Mouse (Mus musculus) lung, adult 18-20 months (tissue): ENCODE measurements at regions not wholly inside any gene's neighbourhood (a gene's known extent, or its start where the extent isn't known, plus 50 kb on each side); places are given as distances from the start of the nearest gene placed in this dataset.
"Not testable (repeated sequence)": the region's sequence is repeated elsewhere in the genome, so short reads cannot be mapped to it uniquely, and the experiment has no call there.

ENCODE experiments used
- DNase-seq, 2 experiments: peaks; one replicate each; pipeline ENCODE4 v3.0.0; 2022; ENCODE audit warnings: mixed read lengths in 2 of 2

DNA sequence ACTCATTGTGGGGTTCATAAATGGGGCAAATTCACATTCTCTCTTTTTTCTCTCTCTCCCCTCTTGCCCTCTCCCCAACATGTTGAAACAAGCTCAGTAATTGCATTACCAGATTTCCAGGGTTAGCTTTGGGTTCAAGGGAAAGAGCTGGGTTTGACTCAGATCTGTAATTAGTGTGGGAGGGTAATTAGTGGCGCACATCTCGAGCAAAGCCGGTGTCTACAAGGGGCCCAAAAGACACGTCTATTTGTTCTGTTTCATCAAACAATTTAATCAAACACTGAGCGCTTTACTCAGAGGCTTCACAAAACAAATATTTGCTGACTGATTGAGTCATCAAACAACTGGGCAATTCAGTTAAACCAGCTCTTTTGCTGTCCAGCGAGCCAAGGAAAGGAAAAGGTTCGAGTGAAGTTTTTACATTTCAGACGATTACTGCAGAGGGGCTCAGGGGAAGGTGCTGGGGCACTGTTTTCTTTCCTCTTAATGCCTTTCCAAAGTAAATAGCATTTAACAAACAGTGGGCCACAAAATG, 193.6 kb upstream of the Six2 start:
- peak in 1 of 2 experiments; percentile 17 for DNase-seq

DNA sequence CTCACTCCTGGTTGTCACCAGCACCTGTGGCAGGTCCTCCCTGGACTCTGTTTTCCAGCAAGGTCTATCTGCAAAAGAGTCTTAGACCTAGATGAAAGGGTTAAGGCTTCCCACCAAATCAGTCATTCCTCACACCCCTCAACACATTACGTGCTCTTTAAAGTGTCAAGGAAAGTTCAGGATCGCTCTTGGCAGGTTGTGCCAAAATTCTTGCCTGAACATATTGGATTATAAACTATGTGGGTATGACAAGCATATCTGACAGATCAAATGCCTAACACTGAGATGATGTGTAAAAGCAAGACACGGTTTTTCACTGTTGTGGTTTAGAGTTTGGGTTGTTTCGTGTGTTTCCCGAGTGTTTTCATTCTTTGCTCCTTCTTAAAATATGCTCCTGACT, 193.0 kb upstream of the Six2 start:
- DNase-seq = no peak

DNA sequence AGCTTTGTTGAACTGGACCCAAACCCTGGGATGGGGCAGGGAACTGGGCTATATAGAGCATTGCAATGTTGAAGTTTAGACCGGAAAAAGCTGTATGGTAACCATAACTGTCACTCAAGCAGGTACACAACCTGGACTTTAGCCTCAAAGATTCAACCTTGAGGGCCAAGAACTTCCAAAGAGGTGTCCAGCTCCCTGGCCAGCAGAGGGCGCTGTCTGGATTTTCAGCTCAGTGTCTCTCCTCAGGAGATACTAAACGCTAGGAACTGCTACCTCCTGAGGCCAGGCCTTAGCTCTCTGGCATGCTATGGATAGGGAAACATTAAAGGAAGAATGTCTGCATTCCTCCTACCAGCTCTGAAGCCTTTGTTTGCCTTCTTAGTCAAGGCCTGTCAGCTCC, 189.4 kb upstream of the Six2 start:
- DNase-seq = peak in 1 of 2 experiments; percentile 25

DNA sequence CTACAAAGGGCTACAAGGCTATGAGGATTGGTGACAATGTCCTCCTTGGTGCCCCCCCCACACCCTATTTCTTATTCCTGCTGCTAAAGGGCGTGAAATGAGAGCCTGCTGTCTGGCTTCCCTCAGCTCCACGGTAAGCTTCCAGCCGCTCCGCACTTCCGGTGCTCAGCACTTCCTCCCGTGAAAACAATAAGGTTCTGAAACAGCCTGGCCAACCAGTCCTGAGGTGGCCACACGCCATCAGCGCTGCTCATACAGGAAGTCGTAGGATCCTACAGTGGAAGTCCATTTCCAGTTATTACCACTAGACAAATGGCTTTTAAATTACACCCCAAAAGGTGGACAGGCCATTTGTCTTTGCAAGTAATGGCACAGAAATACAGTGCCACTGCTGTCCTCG, 188.8 kb upstream of the Six2 start:
- no peak for DNase-seq

DNA sequence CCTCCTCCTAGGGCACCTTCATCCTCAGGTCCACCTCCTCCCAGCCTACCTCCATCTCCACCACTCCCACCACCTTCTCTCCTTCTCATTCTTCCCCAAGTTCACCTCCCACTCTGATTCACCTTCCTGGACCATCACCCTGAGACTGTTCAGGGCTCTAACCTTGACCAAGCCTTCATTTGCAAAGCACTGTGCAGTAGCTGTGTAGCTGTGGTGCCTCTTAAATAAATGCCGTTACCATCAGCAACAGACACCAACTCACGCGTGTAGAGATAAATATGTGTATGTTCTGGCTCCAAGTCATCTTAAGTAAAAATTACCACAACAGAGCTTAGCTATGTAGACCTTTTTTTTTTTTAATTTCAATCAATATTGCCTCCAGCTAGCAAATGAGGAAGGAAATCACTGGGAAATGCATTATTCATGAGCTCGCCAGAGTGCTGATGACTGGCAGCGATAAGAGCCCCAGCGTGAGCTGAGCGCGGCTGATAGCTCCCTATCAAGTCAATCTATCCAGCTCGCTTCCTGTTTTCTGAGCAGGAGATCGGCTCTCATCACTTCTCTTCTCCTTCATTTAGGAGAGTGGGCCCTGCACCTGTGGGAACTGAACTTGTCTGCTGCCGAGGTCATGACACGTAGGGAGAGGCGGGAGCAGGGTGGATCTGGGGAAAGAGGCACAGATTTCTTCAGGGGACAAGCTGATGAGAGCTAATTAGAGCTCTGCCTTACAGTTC, 185.9 kb upstream of the Six2 start:
- DNase-seq = no peak

- DNase-seq = no peak
Observed at GRCm38 (mm10) chr17:85872903-85873413, 184.9 kb upstream of the Six2 start.

DNA sequence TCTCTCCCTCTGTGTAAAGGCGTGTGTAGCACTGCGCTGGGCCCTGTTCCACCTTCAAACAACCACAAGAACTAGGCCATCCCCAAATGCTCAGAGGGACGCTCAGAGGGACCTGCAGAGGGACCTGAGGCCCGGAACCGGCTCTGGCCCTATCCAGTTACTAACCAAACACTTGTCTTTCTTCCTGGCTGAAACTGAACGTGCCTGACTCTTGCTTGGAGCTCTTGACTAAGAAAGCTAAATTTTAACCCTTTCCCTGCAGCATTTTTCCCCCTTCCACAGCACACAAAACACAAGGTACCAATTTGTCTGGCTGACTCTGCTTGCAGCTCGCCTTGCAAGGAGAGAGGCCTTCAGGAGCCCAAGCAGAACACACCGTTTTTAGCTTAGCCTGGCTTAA, 182.3 kb upstream of the Six2 start:
- peak in 1 of 2 experiments; percentile 54 for DNase-seq

GRCm38 (mm10) chr17:85869179-85869578, 181.1 kb upstream of the Six2 start:
- no peak for DNase-seq

DNA sequence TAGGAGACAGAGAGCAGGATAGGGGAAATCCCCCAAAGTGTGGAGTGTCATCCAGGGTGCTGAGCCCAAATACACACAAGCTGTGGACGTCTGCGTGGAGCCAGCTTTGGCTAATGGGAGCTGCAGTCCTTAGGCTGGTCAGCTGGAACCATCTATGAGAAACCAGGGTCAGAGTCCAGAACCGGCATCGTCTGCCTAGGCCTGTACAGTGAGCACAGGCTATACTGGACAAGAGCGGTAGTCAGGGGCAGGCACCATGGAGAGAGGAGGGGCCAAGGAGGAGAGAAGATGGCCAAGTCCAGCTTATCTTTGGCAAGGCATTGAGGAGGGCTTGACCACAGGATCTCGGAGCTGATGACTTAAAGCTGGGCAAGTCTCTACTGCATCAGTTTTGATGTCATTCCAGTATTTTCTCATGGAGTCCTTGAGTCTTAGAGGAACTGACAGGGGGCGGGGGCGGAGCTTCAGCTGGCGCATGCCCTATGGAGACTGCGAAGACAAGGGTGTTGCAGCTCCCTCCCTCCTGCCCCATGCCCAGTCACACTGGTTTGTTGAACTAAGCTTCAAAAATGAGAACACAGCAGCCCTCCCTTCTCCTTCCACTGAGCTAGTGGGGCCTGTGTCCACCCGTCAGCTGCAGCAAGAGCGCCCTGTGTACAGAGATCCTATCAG, 180.0 kb upstream of the Six2 start:
- no peak for DNase-seq

- no peak for DNase-seq
Observed at GRCm38 (mm10) chr17:85866581-85866980, 178.5 kb upstream of the Six2 start.

- DNase-seq = no peak
Observed at GRCm38 (mm10) chr17:85865940-85866339, 177.9 kb upstream of the Six2 start.

GRCm38 (mm10) chr17:85861328-85861727, 173.3 kb upstream of the Six2 start:
- no peak for DNase-seq

DNA sequence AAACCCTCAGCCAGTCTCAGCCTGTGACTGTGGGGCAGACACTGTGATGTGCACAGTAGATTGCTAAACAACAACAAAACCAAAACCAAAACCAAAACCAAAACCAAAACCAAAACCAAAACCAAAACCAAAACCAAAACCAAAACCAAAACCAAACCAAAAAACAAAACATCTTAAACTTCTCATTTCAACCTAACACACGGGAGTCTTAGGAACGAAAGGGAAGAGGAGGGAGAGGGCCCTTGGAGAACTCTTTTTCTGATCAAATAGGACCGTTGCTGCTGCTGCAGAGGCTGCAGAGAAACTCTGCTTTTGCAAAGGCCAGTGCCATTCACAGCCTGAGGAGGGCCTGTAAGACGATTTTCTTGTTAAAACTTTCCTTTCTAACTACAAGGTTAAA, 172.7 kb upstream of the Six2 start:
- no peak for DNase-seq

GRCm38 (mm10) chr17:85859926-85860707, 172.0 kb upstream of the Six2 start:
- no peak for DNase-seq

DNA sequence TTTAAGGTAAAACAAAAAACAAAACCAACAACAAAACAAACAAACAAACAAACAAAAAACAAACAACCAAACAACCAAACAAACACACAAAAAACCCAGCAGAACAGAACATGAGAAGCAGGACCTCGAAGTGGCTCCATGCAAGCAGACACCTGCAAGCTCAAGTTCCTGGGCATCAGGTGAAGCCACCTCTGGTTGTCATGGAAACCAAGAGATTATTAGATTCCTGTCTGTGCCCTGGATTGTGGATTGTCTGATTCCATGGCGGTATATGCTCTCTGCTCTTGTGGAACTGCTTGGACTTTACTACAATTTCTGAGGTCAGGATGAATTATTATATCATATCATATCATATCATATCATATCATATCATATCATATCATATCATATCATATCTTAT, 170.4 kb upstream of the Six2 start:
- no peak for DNase-seq

DNA sequence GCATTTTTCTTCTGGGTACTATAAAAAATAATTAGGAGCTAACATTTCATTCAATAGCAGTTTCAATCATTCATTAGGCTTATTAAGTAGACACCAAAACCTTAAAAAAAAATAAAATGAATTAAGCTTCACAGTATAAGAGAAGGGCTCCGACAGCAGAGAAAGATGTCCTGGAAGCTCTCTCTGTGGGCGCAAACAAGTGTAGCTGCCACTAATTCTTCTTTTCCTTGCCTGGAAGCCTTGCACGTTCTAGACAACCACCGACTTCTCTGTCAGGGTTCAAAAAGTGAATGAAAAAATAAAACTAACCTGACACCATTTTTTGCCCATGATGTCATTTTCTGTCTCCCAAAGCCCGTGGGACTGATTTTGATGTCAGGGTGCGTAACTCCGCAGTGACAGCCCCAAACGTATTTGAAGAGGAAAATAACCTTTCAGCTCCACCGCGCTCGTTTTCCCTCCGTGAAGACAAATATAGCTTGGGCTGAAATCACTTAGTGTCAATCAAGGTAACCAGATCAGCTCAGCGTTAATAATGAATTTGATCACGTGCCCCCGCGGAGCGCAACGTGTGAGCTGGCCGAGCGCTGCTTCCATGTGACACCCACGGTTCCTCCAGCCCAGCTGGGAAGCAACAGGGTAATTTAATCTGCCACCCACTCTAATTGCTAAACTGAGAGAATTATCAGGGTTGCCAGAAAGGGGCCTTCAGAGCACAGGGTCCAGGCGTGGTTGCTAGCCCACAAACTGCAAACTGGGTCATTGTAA, 169.8 kb upstream of the Six2 start:
- DNase-seq = no peak

DNA sequence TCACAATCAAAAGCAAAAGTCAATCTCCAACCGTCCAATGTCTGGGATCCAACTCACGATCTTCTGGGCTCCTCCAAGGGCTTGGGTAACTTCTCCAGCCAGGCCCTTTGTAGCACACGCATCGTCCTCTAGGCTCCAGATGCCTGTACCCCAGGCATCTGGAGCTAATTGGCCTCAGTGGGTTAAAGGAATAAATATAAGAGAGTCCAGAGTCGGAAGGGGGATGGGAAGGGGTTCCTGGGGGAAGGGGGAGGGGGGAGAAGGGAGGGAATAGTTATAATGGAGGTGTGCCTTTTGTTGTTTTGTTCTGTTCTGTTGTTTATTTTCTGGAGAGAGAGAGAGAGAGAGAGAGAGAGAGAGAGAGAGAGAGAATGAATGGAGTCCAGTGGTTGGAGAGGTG, 168.8 kb upstream of the Six2 start:
- not testable (repeated sequence) for DNase-seq

DNA sequence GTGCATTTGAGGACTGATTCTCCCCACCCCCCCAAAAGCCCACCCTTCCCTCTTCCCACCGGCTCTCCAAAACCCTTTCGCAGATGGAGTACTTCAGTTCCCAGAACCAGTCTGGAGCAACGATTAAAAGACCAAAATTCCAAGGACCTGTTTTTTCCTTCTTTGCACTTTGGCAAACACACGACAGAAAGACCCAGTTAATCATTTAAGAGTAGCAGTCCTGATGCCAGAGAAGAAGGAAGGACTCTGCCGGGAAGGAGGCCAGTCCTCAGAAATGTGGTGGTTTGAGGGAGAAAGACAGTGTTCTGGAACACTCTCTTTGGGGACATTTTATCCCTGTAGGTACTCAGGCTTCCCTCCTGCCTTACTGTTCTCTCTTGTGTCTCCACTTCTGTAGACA, 165.1 kb upstream of the Six2 start:
- DNase-seq = no peak

GRCm38 (mm10) chr17:85848526-85848925, 160.5 kb upstream of the Six2 start:
- DNase-seq = no peak

- DNase-seq = no peak
Observed at GRCm38 (mm10) chr17:85847756-85848155, 159.7 kb upstream of the Six2 start.

DNA sequence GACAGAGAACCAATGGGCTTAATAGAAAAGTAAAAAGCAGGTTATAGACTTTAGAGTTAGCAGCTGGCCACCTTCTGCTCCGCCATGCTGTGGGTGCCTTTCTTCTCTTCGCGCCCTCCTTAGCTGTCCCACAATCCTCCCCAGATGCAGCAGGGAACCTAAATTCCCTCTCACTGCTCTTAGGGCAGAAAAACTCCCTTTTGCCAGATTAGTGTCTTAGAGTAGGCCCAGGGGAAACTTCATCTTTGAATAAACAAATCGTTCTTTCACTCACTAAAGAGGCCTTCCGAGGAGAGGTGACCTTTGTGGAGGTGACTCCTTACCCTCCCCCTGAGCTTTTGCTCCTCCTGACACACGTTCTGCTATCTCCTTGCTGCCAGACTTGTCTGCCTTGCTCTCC, 157.0 kb upstream of the Six2 start:
- no peak for DNase-seq

DNA sequence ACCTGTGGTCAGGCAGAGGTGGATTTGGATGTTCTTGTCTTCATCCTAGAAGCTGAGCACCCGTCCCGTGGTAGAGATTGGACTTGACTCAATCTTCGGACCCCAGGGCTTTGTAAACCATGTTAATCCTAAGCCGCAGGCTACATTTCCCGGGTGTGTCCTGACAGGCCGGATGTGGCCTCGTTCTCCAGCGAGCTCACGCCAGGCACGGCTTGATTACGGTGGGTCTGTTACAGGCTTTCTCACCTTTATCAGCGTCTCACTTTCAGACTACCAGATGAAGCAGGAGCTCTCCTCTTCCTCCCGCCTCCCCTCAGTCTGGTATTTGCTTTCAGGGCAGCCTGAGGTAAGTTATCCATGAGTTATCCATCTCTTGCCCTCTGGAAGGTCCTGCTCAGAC, 156.4 kb upstream of the Six2 start:
- DNase-seq = no peak

DNA sequence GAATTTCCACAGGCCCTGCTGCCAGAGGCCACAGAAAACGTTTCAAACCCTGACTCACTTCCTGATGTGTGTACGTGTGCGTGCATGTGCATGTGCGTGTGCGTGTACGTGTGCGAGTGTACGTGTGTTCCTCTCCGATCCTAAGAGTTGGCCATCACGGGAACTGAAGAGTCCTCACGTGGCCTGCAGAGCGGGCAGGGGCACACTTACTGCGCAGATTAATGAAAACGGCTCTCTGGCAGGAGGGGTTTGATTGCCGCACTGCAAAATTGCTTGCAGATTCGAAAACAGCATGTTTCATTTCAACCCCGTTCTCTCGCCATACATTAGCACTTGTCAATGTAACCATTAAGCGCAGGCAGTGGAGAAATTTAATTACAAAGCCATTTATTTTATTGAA, 135.0 kb upstream of the Six2 start:
- no peak for DNase-seq
